Mouse (Mus musculus) regulatory T cell (primary cell): ENCODE measurements around the gene Gm13691.
"Not testable (repeated sequence)": the region's sequence is repeated elsewhere in the genome, so short reads cannot be mapped to it uniquely, and the experiment has no call there.

Experiments used
- in situ Hi-C: fragments of 300-600 bp; cut with MboI, MseI; formaldehyde crosslinking; loops from one replicate; pipeline ENCODE4 v1.15.1; 2025; ENCODE audit warnings: high pct_unique_total_duplicates

Gene Gm13691

DNA sequence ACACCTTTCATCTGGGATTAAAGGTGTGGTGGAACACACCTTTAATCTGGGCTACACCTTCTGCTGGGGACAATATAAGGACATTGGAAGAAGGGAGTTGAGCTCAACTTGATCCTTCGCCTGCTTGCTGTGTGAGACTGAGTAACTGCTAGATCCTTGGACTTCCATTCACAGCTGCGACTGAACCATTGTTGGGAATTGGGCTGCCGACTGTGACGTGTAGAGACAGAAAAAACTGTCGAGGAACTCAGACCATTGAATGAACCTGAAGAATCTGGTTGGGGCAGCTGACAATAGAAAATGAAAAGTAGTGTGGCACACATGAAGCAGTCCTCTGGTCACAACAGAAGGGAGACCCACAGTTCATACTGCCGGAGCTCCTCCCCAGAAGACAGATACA lies at the start of gene Gm13691:
TSS of gene Gm13691 (plus strand) at position 301 of the 400 bp plus-strand sequence.
- in situ Hi-C loops, result not testable (repeated sequence)

DNA sequence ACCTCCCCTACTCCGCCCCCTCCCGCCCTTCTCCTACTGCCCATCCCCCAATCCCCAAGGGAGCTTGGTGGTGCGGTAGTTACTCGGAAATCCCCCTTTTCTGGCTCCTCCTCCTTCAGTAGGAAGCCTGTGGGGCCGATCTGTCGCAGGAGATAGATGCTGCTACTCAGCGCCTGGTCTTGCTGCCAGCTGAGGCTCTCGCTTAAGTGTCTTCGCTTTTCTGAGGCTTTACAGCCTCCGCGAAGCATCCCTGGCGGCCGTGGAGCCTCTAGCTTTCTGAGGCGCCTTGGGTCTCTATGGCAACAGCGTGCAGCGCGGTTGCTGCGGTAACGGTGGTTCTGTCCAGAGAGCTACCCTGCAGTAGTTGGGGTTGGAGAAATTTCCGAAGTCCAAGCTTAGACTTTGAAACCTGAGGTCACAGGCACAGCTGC lies 49.4 kb upstream of the Gm13691 start, which contains the start of gene Zswim2:
TSS of gene Zswim2 (minus strand) at position 298 of the 431 bp plus-strand sequence.
- in situ Hi-C loops, result no loop called here

DNA sequence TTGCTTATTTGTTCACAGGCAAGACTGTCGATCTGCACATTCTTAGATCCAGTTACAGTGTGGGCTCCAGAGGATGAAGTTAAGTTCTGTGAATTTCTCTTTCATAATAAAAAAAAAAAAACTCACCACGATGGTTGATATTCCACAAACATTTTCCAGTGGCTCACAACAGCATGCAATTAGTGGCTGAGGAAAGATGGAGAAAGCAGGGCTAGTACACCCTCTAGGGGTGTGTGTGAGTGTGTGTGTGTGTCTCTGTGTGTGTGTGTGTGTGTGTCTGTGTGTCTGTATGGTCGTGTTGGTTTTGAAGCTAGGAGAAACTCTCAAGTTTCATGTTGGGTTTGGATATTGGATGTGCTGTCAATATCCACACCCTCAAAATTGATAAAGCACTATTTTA lies 49.0 kb upstream of the Gm13691 start:
- in situ Hi-C loops, result no loop called here

DNA sequence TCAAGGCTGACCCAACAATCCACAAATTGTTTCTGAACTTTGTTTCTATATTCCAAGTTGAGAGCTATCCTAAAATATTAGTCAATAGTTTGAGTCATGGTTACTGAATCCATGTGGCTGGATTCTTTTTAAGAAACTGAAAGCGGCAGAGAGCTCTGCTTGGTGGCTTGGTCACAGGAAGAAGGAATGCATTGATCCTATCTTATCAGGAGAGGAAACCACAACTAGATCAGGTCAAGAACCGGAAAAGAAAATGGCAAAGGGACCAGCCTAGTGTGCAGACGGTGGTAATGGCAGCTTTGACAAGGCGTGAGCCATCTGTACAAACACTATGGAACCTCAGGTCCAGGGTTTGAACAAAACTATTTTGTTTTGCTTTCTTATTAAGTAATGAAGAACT lies 48.6 kb upstream of the Gm13691 start:
- in situ Hi-C loops, result no loop called here

DNA sequence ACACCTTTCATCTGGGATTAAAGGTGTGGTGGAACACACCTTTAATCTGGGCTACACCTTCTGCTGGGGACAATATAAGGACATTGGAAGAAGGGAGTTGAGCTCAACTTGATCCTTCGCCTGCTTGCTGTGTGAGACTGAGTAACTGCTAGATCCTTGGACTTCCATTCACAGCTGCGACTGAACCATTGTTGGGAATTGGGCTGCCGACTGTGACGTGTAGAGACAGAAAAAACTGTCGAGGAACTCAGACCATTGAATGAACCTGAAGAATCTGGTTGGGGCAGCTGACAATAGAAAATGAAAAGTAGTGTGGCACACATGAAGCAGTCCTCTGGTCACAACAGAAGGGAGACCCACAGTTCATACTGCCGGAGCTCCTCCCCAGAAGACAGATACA lies 35.0 kb upstream of the Gm13691 start, which contains the start of gene Gm13698:
TSS of gene Gm13698 (plus strand) at position 301 of the 400 bp plus-strand sequence.
- in situ Hi-C loops, result loop anchor here (5.0 kb wide), 1 partner anchor 47 kb away; no protein-coding TSS in a partner anchor

DNA sequence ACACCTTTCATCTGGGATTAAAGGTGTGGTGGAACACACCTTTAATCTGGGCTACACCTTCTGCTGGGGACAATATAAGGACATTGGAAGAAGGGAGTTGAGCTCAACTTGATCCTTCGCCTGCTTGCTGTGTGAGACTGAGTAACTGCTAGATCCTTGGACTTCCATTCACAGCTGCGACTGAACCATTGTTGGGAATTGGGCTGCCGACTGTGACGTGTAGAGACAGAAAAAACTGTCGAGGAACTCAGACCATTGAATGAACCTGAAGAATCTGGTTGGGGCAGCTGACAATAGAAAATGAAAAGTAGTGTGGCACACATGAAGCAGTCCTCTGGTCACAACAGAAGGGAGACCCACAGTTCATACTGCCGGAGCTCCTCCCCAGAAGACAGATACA lies 29.1 kb upstream of the Gm13691 start, which contains the start of gene Gm13693:
TSS of gene Gm13693 (plus strand) at position 301 of the 400 bp plus-strand sequence.
- in situ Hi-C loops, result not testable (repeated sequence)

DNA sequence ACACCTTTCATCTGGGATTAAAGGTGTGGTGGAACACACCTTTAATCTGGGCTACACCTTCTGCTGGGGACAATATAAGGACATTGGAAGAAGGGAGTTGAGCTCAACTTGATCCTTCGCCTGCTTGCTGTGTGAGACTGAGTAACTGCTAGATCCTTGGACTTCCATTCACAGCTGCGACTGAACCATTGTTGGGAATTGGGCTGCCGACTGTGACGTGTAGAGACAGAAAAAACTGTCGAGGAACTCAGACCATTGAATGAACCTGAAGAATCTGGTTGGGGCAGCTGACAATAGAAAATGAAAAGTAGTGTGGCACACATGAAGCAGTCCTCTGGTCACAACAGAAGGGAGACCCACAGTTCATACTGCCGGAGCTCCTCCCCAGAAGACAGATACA lies 23.3 kb upstream of the Gm13691 start, which contains the start of gene Gm13695:
TSS of gene Gm13695 (plus strand) at position 301 of the 400 bp plus-strand sequence.
- in situ Hi-C loops, result not testable (repeated sequence)

DNA sequence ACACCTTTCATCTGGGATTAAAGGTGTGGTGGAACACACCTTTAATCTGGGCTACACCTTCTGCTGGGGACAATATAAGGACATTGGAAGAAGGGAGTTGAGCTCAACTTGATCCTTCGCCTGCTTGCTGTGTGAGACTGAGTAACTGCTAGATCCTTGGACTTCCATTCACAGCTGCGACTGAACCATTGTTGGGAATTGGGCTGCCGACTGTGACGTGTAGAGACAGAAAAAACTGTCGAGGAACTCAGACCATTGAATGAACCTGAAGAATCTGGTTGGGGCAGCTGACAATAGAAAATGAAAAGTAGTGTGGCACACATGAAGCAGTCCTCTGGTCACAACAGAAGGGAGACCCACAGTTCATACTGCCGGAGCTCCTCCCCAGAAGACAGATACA lies 17.5 kb upstream of the Gm13691 start, which contains the start of gene Gm13696:
TSS of gene Gm13696 (plus strand) at position 301 of the 400 bp plus-strand sequence.
- in situ Hi-C loops, result not testable (repeated sequence)

DNA sequence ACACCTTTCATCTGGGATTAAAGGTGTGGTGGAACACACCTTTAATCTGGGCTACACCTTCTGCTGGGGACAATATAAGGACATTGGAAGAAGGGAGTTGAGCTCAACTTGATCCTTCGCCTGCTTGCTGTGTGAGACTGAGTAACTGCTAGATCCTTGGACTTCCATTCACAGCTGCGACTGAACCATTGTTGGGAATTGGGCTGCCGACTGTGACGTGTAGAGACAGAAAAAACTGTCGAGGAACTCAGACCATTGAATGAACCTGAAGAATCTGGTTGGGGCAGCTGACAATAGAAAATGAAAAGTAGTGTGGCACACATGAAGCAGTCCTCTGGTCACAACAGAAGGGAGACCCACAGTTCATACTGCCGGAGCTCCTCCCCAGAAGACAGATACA lies 11.7 kb upstream of the Gm13691 start, which contains the start of gene Gm13694:
TSS of gene Gm13694 (plus strand) at position 301 of the 400 bp plus-strand sequence.
- in situ Hi-C loops, result not testable (repeated sequence)

DNA sequence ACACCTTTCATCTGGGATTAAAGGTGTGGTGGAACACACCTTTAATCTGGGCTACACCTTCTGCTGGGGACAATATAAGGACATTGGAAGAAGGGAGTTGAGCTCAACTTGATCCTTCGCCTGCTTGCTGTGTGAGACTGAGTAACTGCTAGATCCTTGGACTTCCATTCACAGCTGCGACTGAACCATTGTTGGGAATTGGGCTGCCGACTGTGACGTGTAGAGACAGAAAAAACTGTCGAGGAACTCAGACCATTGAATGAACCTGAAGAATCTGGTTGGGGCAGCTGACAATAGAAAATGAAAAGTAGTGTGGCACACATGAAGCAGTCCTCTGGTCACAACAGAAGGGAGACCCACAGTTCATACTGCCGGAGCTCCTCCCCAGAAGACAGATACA lies 5.9 kb upstream of the Gm13691 start, which contains the start of gene Gm13697:
TSS of gene Gm13697 (plus strand) at position 301 of the 400 bp plus-strand sequence.
- in situ Hi-C loops, result loop anchor here (10.0 kb wide), 1 partner anchor 50 kb away; no protein-coding TSS in a partner anchor

DNA sequence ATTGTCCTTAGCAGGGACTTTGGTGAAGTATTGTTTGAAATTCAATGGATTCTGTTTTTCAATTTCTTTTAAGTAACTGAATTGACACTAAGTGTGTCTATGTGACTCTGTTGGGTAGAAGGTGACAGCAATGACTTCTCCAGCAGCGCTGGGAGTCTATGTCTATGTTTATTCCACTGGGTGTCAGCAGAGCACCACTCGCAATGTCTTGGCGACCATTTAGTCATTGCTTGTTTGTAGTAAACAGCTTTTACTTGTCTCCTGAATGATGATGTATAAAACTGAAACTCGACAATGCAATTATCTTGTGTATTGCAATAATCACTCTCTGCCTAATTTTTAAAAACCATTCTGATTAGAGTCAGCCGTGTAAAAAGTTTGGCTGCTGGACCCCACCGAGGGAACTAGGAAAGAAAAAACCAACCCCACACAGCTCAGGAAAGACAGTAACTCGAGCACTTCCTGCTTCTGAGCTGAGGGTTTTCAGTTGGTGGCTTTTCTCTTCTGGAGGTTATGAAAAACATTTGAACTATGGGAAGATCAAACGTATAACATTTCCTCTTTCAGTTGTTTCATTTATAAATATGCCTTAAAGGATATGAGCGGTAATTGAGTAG lies 3.4 kb downstream of the Gm13691 start:
- in situ Hi-C loops, result not testable (repeated sequence)

DNA sequence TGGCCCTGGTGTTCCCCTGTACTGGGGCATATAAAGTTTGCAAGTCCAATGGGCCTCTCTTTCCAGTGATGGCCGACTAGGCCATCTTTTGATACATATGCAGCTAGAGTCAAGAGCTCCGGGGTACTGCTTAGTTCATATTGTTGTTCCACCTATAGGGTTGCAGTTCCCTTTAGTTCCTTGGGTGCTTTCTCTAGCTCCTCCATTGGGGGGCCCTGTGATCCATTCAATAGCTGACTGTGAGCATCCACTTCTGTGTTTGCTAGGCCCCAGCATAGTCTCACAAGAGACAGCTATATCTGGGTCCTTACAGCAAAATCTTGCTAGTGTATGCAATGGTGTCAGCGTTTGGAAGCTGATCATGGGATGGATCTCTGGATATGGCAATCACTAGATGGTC lies 4.2 kb downstream of the Gm13691 start:
- in situ Hi-C loops, result not testable (repeated sequence)

DNA sequence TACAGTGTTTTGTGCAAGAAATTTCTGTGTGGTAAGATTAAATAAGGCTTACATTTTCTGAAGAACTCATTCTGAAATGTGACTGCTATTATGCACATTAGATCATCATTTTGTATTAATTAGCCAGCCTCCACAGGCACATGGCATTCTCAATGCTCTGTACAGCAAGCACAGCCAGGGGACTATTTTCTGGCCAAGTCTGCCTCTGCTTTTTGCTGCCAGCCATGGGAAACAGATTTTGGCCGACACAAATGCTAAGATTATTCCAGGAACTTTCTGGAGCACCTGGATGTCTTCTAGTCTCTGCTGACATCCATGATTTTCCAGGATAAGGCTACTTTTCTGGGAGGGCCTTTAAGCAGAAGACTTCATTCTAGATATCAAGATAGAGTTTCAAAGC lies 18.6 kb downstream of the Gm13691 start:
- in situ Hi-C loops, result no loop called here

DNA sequence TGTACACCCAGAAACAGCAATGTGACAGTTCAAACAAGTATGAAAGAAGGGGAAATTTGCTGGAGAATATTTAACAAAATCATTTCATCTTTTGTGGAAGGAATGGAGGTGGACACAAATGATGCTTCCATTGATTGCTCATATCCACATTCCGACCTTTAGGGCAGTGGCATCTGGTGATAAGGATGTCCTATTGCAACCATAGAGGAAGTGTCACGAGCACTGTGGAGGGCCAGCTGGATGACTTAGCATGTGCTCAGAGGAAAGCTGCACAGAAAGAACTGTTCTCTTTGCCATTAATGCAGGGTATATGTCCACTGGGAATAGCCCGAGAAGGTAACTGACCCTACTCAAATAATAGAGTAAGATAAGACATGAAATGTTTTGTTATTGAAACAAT lies 19.5 kb downstream of the Gm13691 start:
- in situ Hi-C loops, result no loop called here

DNA sequence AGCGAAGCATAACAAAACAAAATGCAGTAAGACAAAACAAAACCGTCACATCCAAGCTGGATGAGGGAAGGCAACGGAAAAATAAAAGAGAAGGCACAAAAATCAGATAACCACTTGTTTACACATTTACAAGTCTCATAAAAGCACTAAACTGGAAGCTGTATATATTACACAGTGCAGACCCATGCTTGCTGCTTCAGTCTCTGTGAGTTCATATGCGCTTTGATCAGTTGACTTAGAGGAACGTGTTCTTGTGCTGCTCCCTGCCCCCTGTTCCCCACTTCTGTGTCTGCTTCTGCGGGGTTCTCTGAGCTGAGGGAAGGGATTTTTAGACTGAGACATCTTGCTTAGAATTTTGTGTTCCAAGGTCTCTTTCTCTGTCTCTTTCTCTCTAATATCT lies 24.2 kb downstream of the Gm13691 start:
- in situ Hi-C loops, result no loop called here

DNA sequence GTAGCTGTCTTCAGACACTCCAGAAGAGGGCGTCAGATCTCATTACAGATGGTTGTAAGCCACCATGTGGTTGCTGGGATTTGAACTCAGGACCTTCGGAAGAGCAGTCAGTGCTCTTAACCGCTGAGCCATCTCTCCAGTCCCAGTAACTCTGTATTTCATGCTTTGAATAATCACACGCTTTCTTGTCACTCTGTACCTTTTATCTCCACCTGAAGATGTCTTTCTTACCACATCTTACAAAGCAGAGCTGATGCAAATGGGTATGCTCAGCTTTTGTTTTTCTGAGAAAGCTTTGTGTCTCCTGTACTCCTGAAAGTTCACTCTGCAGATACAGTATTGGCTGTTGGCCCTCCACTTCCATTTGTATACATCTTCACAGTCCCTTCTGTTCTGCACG lies 25.9 kb downstream of the Gm13691 start:
- in situ Hi-C loops, result not testable (repeated sequence)

DNA sequence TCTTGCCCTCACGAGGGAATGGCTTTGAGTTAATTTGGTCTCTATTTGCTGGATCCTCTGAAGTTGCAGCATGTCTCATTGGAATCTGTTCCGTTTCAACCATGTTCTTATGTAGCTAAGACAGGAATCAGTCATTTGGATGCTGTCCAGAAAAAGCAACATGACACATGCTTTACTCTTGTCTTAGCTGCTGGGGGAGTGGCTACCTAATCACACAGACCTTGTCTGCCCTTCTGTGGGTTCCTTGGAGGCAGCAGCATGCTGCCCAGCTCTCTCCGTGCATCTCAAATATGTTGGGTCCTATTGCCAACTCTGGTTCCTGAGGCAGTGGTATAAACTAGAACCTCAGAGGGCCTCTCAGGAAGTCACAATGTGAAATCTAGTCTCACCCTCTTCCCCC lies 28.0 kb downstream of the Gm13691 start:
- in situ Hi-C loops, result no loop called here

DNA sequence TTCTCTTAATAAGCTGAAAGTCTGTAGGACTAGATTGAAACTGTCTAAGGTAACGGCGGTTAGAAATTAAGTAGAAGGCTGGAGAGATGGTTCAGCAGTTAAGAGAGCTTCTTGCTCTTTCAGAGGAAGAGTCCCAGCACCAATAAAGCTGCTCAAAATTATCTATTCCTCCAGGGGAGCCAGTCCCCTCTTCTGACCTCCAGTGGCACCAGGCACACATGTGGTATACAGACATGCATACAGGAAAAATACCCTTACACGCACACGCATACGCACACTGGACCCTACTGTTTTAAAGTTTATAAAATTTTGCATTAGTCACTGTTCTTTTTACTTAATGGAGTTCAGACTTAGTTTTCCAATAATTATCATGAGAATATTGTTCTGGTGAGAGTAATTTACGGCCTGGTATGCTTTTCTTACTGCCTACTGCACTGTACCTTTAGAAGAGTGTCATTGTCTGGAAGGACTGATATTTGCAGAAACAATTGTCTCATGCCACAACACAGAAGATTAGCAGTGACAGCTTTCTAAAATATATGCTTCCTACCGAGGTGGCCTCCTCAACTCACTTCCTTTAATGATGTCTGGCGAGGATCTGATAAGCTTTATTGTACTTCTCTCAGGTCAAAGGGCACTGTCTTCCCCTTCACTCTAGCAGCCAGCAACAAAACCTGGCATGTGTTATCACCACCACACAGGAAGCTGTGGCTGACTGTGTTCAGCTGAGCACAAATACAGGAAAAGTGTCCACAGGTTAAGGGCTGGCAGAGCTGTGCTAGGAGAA lies 29.4 kb downstream of the Gm13691 start:
- in situ Hi-C loops, result no loop called here

DNA sequence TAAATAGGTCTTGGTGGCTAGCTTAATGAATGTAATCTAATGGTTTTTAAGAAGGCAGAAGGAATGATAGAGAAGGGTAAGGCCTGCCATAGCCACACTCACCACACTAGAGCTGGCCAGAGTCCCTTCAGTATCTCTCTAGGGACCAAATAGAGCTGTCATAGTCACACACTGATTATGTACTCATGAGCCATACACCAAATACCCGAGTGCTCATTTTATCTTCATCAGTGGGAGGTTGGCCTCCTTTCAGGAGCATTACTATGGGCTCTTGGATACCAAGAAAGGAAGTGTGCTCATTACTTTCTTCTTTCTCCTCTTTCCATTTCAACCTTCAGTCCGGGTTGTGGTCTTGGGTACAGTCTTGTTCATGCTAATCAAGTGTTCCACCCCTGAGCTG lies 31.6 kb downstream of the Gm13691 start:
- in situ Hi-C loops, result no loop called here

DNA sequence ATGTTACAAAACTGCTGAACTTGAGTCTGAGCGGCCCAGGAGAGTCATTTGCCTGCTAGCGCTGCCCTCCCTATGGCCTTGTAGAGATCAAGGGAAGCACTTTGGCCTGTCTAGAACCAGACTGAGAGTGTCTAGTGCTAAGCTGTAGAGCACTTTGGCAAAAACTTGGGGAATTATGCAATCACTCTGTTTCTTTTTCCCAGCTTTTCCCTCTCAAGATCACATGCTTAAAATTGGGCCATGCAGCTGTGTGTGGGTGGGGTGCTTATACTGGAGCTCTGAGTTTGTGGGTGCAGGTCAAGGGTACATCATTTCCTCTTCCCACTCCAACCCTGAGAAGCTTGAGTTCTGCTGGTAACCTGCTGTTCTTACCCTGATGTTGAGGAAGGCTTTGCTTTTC lies 32.6 kb downstream of the Gm13691 start:
- in situ Hi-C loops, result no loop called here

DNA sequence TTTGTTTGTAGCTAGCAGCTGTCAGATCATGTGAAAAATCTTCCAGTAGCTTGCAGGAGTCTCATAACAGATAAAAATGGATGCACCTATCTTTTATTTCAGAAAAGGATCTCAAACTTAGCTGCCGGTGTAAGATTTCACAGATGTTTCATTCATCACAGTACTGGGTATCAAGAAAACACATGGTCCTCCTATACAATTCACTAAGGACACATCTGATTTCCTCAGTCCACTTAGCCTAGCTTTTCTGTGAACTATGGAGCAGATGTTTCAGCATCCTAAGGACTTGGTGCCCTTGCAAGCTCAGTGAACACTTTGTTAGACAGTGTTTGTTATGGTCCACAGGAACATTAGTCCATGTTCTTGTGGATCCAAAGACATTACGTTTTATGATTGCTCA lies 33.0 kb downstream of the Gm13691 start:
- in situ Hi-C loops, result no loop called here

DNA sequence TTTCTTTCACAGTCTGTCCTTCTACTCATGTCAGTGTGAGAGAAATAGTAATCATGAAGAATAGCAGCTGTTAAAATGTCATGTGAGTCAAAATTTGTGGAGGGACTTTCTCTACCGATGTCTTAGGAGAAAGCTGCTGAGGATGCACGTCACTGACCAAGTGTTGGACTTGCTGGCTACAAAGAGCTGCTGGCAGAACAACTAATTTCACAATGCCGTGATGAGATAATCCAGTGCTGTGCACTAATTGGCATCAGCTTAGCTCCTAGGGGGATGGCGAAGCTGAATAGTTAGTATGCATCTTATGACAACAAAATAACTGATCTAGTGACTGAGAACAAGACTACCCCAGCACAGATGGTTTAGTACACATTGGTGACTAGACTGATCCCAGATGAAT lies 34.9 kb downstream of the Gm13691 start:
- in situ Hi-C loops, result no loop called here
